Mouse (Mus musculus) midbrain, embryonic 13.5 days (tissue): ENCODE results near the gene Ces3b. TPM values are rescaled to one million over a fixed set of nuclear protein-coding genes. Genes with fewer than 3 reads are reported as not detected.
"Not testable (repeated sequence)": the region's sequence is repeated elsewhere in the genome, so short reads cannot be mapped to it uniquely, and the experiment has no call there.

Experiments
- ATAC-seq: fragments of 200-750 bp; cut with Nextera tagmentation; 2 replicates; pipeline ENCODE4 v1.8.0; 2017; ENCODE audit warnings: mild to moderate bottlenecking, moderate TSS enrichment, moderate library complexity
- H3K27ac ChIP-seq: fragments of 300-500 bp; sonication (generic); 2 replicates; pipeline ENCODE4 v1.5.1; 2015; ENCODE audit warnings: inconsistent platforms, mild to moderate bottlenecking, moderate library complexity
- H3K27me3 ChIP-seq: fragments of 300-500 bp; sonication (generic); 2 replicates; pipeline ENCODE4 v1.6.1; 2015; ENCODE audit warnings: mild to moderate bottlenecking, inconsistent platforms
- H3K36me3 ChIP-seq: fragments of 300-500 bp; sonication (generic); 2 replicates; pipeline ENCODE4 v1.6.1; 2015; ENCODE audit warnings: mild to moderate bottlenecking, inconsistent platforms
- H3K4me1 ChIP-seq: fragments of 300-500 bp; sonication (generic); replicated peaks from 2 replicates; pipeline ENCODE4 v1.6.1; 2015; ENCODE audit warnings: inconsistent platforms
- H3K4me2 ChIP-seq: fragments of 300-500 bp; sonication (generic); replicated peaks from 2 replicates; pipeline ENCODE4 v1.6.1; 2015; ENCODE audit warnings: moderate library complexity, mild to moderate bottlenecking, inconsistent platforms
- H3K4me3 ChIP-seq: fragments of 300-500 bp; sonication (generic); replicated peaks from 2 replicates; pipeline ENCODE4 v1.5.1; 2015; ENCODE audit warnings: mild to moderate bottlenecking, inconsistent platforms
- H3K9ac ChIP-seq: fragments of 300-500 bp; sonication (generic); replicated peaks from 2 replicates; pipeline ENCODE4 v1.6.1; 2015; ENCODE audit warnings: mild to moderate bottlenecking, inconsistent platforms
- H3K9me3 ChIP-seq: fragments of 300-500 bp; sonication (generic); 2 replicates; pipeline ENCODE4 v1.6.1; 2016; ENCODE audit warnings: mild to moderate bottlenecking, inconsistent platforms
- WGBS: fragments of 180-500 bp; shearing (Covaris S2); methylation state at CpG from one replicate; pipeline ENCODE4 v1.1.7; 2015; 5-methylcytosine and 5-hydroxymethylcytosine counted together
- polyA plus RNA-seq: library from polyadenylated mRNA; unstranded; fragments of >200 nt; fragmentation: Nextera tagmentation; extraction: Ambion mirVana; gene quantifications from 2 replicates; pipeline ENCODE4 v1.2.1, GENCODE M21; 2015

Gene Ces3b
- polyA plus RNA-seq: not detected in 2 replicates

DNA sequence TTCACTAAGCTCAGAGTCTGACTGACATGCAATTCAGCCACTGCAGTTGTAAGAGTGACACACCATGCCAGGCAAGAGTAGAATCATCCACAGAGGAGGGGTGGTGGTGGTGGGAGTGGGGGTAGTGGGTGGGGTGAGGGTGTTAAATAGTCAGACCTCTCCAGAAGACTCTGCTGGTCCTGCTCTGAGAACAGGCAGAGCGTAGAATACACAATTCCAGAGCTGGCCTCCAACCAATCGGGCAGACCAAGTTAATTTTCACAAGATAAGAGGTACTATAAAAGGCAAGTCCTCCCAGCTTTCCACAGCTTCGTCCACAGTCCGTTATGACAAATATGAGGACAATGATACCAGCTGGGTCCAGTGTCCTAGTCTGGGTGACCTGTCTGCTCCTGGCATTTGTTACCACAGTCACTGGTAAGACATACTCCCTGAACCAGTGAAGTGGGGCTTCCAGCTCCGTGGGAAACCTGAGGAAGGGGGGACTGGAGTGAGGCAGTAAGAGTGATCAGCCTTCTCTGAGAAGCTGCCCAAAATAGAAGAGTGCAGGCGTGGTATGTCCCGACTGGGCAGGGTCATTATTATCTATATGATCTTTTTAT, at the start of gene Ces3b:
Gene Ces3b (plus strand): TSS at position 305 of the 602 bp plus-strand sequence.
- 79% methylated on average over 7 of the region's 7 CpGs for WGBS
- Histone ChIP-seq H3K9me3 (no peaks in the 10 kb centered on the region), H3K27me3 (no peaks in the 10 kb centered on the region), H3K4me2 (no peak within 1 kb of the TSS), H3K27ac (no peak within 1 kb of the TSS), H3K9ac (no peak within 1 kb of the TSS), H3K4me1 (no peaks in the 10 kb centered on the region), H3K36me3 (no peaks in the 10 kb centered on the region), H3K4me3 (no peak within 1 kb of the TSS)
- ATAC-seq: no peak

- H3K9ac ChIP-seq: no peak overlapping the region
- ATAC-seq: no peak
- 81% methylated on average over 1 of the region's 1 CpGs for WGBS
- H3K27ac ChIP-seq: no peak overlapping the region
- no peak overlapping the region for H3K4me3 ChIP-seq
- H3K36me3 ChIP-seq: no peaks in the 10 kb centered on the region
- H3K4me2 ChIP-seq: no peak overlapping the region
- no peaks in the 10 kb centered on the region for H3K27me3 ChIP-seq
- H3K4me1 ChIP-seq: no peaks in the 10 kb centered on the region
- H3K9me3 ChIP-seq: 0 out of 2 replicates have a peak, but pooled peaks cover 3% of the 10 kb centered on the region
These were observed 40.0 kb upstream of the Ces3b start for GRCm38 (mm10) chr8:105043510-105043909.

DNA sequence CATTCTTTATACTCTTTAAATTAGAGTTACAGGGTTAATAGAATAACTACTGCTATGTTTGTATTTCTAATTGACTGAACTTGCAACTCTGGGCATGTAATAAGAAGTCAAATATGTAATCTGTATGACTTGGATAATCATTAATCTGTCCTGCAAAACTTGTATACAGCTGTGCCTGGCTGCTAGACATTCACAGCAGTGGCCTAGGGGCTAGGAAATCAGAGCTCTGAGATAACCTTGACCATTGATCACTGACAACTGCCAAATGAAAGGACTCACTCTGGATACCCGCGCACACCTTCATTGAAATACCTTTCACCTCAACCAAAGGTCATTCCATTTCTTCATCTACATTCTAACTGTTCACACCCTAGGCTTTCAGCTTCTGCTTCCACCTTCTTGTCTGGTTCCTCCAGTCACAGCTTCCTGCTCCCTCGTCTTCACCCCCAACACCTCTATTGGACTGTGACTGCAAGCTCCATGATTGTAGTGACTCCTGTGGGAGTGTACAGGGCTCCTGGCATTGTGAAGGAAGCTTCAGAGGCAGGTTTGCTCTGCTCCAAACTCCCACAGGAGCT, 37.6 kb upstream of the Ces3b start:
- H3K4me1 ChIP-seq: no peaks in the 10 kb centered on the region
- no peak overlapping the region for H3K27ac ChIP-seq
- no peaks in the 10 kb centered on the region for H3K9me3 ChIP-seq
- no peak overlapping the region for H3K4me3 ChIP-seq
- no peaks in the 10 kb centered on the region for H3K27me3 ChIP-seq
- H3K36me3 ChIP-seq: no peaks in the 10 kb centered on the region
- no peak for ATAC-seq
- no peak overlapping the region for H3K4me2 ChIP-seq
- WGBS: 90% methylated on average over 3 of the region's 3 CpGs
- no peak overlapping the region for H3K9ac ChIP-seq

GRCm38 (mm10) chr8:105048371-105048854, 35.1 kb upstream of the Ces3b start, which contains the start of gene Ces3a:
TSS of gene Ces3a (plus strand) at chr8:105048601.
- no peak within 1 kb of the TSS for H3K9ac ChIP-seq
- ATAC-seq: no peak
- H3K36me3 ChIP-seq: no peaks in the 10 kb centered on the region
- H3K4me1 ChIP-seq: no peaks in the 10 kb centered on the region
- no peak within 1 kb of the TSS for H3K4me2 ChIP-seq
- H3K4me3 ChIP-seq: no peak within 1 kb of the TSS
- H3K9me3 ChIP-seq: no peaks in the 10 kb centered on the region
- WGBS: 77% methylated on average over 3 of the region's 3 CpGs
- H3K27ac ChIP-seq: no peak within 1 kb of the TSS
- H3K27me3 ChIP-seq: no peaks in the 10 kb centered on the region

DNA sequence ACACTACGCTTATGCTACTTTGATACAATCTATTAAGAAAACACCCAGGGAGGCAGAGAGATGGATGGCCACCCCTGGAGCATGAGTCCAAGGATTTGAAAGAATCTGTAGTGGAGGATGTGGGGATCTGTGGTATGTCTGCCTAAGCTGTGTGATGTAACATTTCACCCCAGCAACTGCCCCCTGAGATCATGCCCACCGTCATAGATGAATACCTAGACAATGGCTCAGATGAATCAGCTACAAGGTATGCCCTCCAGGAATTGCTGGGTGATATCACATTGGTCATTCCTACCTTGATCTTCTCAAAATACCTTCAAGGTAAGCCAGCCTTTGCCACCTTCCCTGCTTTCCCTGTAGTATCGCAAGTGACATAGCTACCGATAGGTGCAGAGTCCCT, 27.3 kb upstream of the Ces3b start:
- no peak for ATAC-seq
- no peaks in the 10 kb centered on the region for H3K4me1 ChIP-seq
- H3K9me3 ChIP-seq: no peaks in the 10 kb centered on the region

DNA sequence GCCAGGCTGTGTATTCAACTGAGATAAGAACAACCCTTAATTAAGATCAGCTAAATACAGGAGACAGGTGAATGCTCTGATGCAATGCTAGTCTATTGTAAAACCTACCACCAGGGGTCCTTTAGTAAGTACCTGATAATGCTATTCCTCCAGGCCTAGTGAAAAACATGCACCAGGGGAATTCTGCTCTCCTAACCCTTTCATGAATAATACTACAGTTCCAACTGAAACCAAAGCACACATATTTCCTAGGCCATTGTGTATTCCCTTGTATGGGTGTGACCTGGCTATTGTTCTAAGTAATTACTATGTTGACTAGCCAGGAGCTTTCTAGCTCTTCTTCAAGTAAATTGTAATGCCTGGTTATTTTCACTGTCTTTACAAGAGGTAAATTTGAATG, 23.5 kb upstream of the Ces3b start:
- Histone ChIP-seq H3K9me3 (no peaks in the 10 kb centered on the region), H3K27me3 (no peaks in the 10 kb centered on the region), H3K27ac (no peak overlapping the region), H3K4me3 (no peak overlapping the region), H3K36me3 (no peaks in the 10 kb centered on the region), H3K4me2 (no peak overlapping the region), H3K9ac (no peak overlapping the region), H3K4me1 (no peaks in the 10 kb centered on the region)
- no peak for ATAC-seq

More for the DNA sequence above, 27.3 kb upstream of the Ces3b start:
- no peaks in the 10 kb centered on the region for H3K27me3 ChIP-seq
- no peaks in the 10 kb centered on the region for H3K36me3 ChIP-seq
- H3K9ac ChIP-seq: no peak overlapping the region
- no peak overlapping the region for H3K4me3 ChIP-seq
- no peak overlapping the region for H3K27ac ChIP-seq
- WGBS: 90% methylated on average over 4 of the region's 4 CpGs
- no peak overlapping the region for H3K4me2 ChIP-seq

DNA sequence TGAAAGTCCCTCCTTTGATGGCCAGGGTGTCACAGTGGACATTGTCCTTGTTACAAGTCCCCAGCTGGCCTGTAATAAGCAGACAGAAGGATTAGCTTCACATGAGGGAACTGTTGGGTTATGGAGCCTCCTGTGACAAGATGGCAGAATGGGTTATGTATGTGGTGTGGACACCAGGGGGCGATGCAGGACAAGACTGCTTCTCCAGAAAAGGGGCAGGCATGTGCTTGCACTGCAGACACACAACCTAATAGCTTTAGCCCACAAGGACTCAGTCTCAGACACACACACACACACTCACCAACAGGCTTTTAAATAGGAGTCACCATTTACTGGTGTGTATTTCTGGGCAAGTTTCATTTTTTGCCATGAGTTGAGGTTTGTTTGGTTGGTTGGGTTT, 16.8 kb upstream of the Ces3b start:
- ATAC-seq: 0 out of 2 replicates have a peak, but pooled peaks have one; percentile 27
- Histone ChIP-seq H3K4me1 (no peaks in the 10 kb centered on the region), H3K27me3 (no peaks in the 10 kb centered on the region), H3K36me3 (no peaks in the 10 kb centered on the region), H3K4me3 (no peak overlapping the region), H3K4me2 (no peak overlapping the region), H3K9me3 (no peaks in the 10 kb centered on the region), H3K9ac (no peak overlapping the region), H3K27ac (no peak overlapping the region)
- WGBS: 0% methylated on average over 1 of the region's 1 CpGs

- not testable (repeated sequence) for H3K9me3 ChIP-seq, H3K27me3 ChIP-seq, H3K36me3 ChIP-seq, H3K4me1 ChIP-seq, ATAC-seq, H3K4me2 ChIP-seq, H3K27ac ChIP-seq, H3K9ac ChIP-seq, H3K4me3 ChIP-seq
- 77% methylated on average over 7 of the region's 7 CpGs for WGBS
These were observed 15.6 kb upstream of the Ces3b start for GRCm38 (mm10) chr8:105067905-105068304.

- Histone ChIP-seq H3K27ac (no peak overlapping the region), H3K9me3 (no peaks in the 10 kb centered on the region), H3K36me3 (no peaks in the 10 kb centered on the region), H3K4me2 (no peak overlapping the region), H3K4me1 (no peaks in the 10 kb centered on the region), H3K9ac (no peak overlapping the region), H3K4me3 (no peak overlapping the region), H3K27me3 (no peaks in the 10 kb centered on the region)
- ATAC-seq: no peak
These were observed 14.6 kb upstream of the Ces3b start for GRCm38 (mm10) chr8:105068971-105069370.

GRCm38 (mm10) chr8:105076601-105077000, 7.0 kb upstream of the Ces3b start:
- Histone ChIP-seq H3K27me3 (no peaks in the 10 kb centered on the region), H3K4me2 (no peak overlapping the region), H3K36me3 (no peaks in the 10 kb centered on the region), H3K9me3 (no peaks in the 10 kb centered on the region), H3K4me1 (no peaks in the 10 kb centered on the region), H3K4me3 (no peak overlapping the region), H3K27ac (no peak overlapping the region), H3K9ac (no peak overlapping the region)
- no peak for ATAC-seq
- 97% methylated on average over 4 of the region's 4 CpGs for WGBS

DNA sequence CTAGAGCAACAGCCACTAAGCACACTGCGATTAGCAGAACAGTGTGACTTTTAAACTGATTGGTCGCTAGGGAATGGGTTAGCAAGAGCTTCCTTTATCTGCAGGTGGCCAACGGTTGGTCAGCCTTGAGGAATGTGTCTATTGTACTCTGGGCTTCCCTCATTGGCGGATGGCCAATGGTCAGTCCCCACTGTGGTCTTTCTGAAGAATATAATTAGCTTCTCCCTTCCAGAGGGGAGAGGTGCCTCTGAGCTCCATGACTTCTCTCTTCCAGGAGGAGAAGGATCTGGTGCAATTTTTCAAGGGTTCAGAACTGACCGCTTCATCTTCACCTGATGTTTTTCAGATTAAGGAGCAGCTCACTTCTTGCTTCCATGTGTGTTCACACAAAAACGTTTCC, 6.5 kb upstream of the Ces3b start:
- 69% methylated on average over 6 of the region's 6 CpGs for WGBS

GRCm38 (mm10) chr8:105078591-105078990, 5.0 kb upstream of the Ces3b start:
- no peaks in the 10 kb centered on the region for H3K27me3 ChIP-seq
- 93% methylated on average over 5 of the region's 5 CpGs for WGBS
- no peaks in the 10 kb centered on the region for H3K4me1 ChIP-seq
- no peak for ATAC-seq
- no peak overlapping the region for H3K4me3 ChIP-seq
- H3K4me2 ChIP-seq: no peak overlapping the region
- no peaks in the 10 kb centered on the region for H3K36me3 ChIP-seq
- no peak overlapping the region for H3K9ac ChIP-seq
- no peaks in the 10 kb centered on the region for H3K9me3 ChIP-seq
- H3K27ac ChIP-seq: no peak overlapping the region

More for the DNA sequence above, 6.5 kb upstream of the Ces3b start:
- no peaks in the 10 kb centered on the region for H3K4me1 ChIP-seq
- H3K27me3 ChIP-seq: no peaks in the 10 kb centered on the region
- no peak overlapping the region for H3K27ac ChIP-seq
- H3K9ac ChIP-seq: no peak overlapping the region
- H3K4me3 ChIP-seq: no peak overlapping the region
- H3K36me3 ChIP-seq: no peaks in the 10 kb centered on the region
- H3K9me3 ChIP-seq: no peaks in the 10 kb centered on the region
- H3K4me2 ChIP-seq: no peak overlapping the region
- no peak for ATAC-seq
